Mouse (Mus musculus) adrenal gland, postnatal 10 days (tissue): ENCODE measurements at regions not wholly inside any gene's neighbourhood (a gene's known extent, or its start where the extent isn't known, plus 50 kb on each side); places are given as distances from the start of the nearest gene placed in this dataset.
A peak's percentile ranks its signal among the peaks of the same experiment; 100 is the strongest.
"Not testable (repeated sequence)": the region's sequence is repeated elsewhere in the genome, so short reads cannot be mapped to it uniquely, and the experiment has no call there.

ENCODE experiments used
- DNase-seq: peaks from one replicate; pipeline ENCODE4 v3.0.0; 2021; ENCODE audit warnings: mixed read lengths

GRCm38 (mm10) chr2:63706643-63707042 is 391.2 kb downstream of the Fign start:
- no peak for DNase-seq

DNA sequence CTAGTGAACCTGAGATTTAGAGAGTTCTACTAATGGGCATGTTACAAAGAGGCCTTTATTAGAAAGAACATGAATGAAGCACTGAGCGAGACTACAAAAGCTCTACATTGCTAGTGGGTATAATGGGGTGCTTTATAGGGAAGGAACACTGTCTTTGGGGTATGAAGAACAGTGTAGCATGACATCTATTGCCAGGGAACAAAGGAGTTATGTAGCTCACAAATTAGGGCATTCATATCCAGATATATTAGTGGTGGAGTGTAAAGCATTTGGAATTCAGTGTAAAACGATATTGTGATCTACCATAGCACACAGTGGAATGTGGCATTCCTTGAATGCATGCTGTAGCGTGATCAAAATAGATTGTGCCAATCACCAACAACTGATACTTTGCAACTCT is 391.7 kb downstream of the Fign start:
- DNase-seq = no peak

GRCm38 (mm10) chr2:63702333-63703096 is 395.3 kb downstream of the Fign start:
- DNase-seq = peak; percentile 51

- peak; percentile 3 for DNase-seq
These were observed 396.0 kb downstream of the Fign start for GRCm38 (mm10) chr2:63701861-63702260.

- DNase-seq = no peak
These were observed 397.6 kb downstream of the Fign start for GRCm38 (mm10) chr2:63700255-63700654.

GRCm38 (mm10) chr2:63669700-63670099 is 428.1 kb downstream of the Fign start:
- no peak for DNase-seq

DNA sequence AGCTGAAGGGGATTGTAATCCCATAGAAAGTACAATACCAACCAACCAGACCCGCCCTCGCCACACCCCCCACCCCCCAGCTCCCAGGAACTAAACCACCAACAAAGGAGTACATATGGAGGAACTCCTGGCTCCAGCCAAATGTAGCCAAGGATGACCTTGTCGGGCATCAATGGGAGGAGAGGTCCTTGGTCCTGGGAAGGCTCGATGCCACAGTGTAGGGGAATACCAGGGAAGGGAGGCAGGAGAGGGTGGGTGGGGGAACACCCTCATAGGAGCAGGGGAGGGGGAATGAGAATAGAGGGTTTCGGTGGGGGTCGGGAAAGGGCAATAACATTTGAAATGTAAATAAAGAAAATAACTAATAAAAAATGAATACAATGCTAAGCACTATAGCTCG is 429.1 kb downstream of the Fign start:
- no peak for DNase-seq

- DNase-seq = not testable (repeated sequence)
These were observed 437.9 kb downstream of the Fign start for GRCm38 (mm10) chr2:63659947-63660346.
